Comparison of ENCODE assay signal across 26 mouse cellular contexts in genomic region chr11:103180426-103180825, GRCm38 (mm10). TPM values are rescaled to one million over a fixed set of nuclear protein-coding genes. Genes with fewer than 3 reads are reported as not detected.
"Had no signal": no experiment of that assay in that cellular context is flagged by ENCODE, and none has a peak within 500 bp of the region (broad histone marks: within the 10 kb centered on the region; RNA-seq: fewer than 3 reads in every experiment).

No protein-coding gene starts in this region.

- ATAC-seq: intestine, embryonic 15.5 days; liver, embryonic 12.5 days; midbrain, embryonic 13.5 days; midbrain, embryonic 16.5 days had no signal

- H3K36me3 ChIP-seq: intestine, embryonic 15.5 days; limb, embryonic 10.5 days; limb, embryonic 13.5 days; liver, embryonic 12.5 days; liver, embryonic 15.5 days; lung, embryonic 15.5 days; midbrain, embryonic 10.5 days; midbrain, embryonic 13.5 days; neural tube, embryonic 13.5 days had no signal

- H3K27me3 ChIP-seq: intestine, embryonic 15.5 days; liver, embryonic 12.5 days; liver, embryonic 15.5 days; lung, embryonic 15.5 days had no signal

- DNase-seq: layer of hippocampus, adult 9-11 months; liver; lung, adult 18-20 months; lung, postnatal 10 days; lung, postnatal 36 days; retina, postnatal 1 day; right cerebral cortex, postnatal 25 days; thymus, adult 18-20 months; thymus, postnatal 36 days had no signal

- H3K4me1 ChIP-seq: limb, embryonic 13.5 days; lung, embryonic 15.5 days; midbrain, embryonic 10.5 days; midbrain, embryonic 13.5 days; neural tube, embryonic 13.5 days had no signal

- H3K9me3 ChIP-seq: intestine, embryonic 15.5 days; limb, embryonic 10.5 days; limb, embryonic 13.5 days; liver, embryonic 12.5 days; liver, embryonic 15.5 days; lung, embryonic 15.5 days; megakaryocyte, embryonic 14.5 days; midbrain, embryonic 10.5 days; midbrain, embryonic 13.5 days; neural tube, embryonic 13.5 days had no signal

- H3K27ac ChIP-seq: intestine, embryonic 15.5 days; layer of hippocampus, adult 2 months; limb, embryonic 10.5 days; limb, embryonic 13.5 days; liver, embryonic 12.5 days; liver, embryonic 15.5 days; lung, embryonic 15.5 days; midbrain, embryonic 10.5 days; midbrain, embryonic 13.5 days; neural tube, embryonic 13.5 days had no signal

- H3K4me2 ChIP-seq: intestine, embryonic 15.5 days; limb, embryonic 13.5 days; liver, embryonic 12.5 days; liver, embryonic 15.5 days; lung, embryonic 15.5 days; midbrain, embryonic 13.5 days; neural tube, embryonic 13.5 days had no signal

- H3K9ac ChIP-seq: intestine, embryonic 15.5 days; limb, embryonic 13.5 days; liver, embryonic 12.5 days; liver, embryonic 15.5 days; lung, embryonic 15.5 days; midbrain, embryonic 13.5 days; neural tube, embryonic 13.5 days had no signal

- H3K4me3 ChIP-seq: intestine, embryonic 15.5 days; layer of hippocampus, adult 2 months; limb, embryonic 10.5 days; limb, embryonic 13.5 days; liver, embryonic 12.5 days; liver, embryonic 15.5 days; lung, embryonic 15.5 days; megakaryocyte, embryonic 14.5 days; midbrain, embryonic 10.5 days; midbrain, embryonic 13.5 days; myocyte; neural tube, embryonic 13.5 days had no signal

RNA-seq across cellular contexts. Expression of gene 1700023F06Rik, which starts 27.9 kb away (rescaled TPM):
- polyA plus RNA-seq: myocyte had no signal

RNA-seq across cellular contexts. Expression of gene Spata32, which starts 37.8 kb away (rescaled TPM):
- polyA plus RNA-seq: intestine, embryonic 15.5 days; large intestine, adult 2 months; limb, embryonic 10.5 days; limb, embryonic 13.5 days; liver, embryonic 12.5 days; liver, embryonic 15.5 days; lung, embryonic 15.5 days; midbrain, embryonic 10.5 days; small intestine, adult 2 months; stomach, embryonic 14.5 days; urinary bladder, adult 2 months had no signal
